Mouse (Mus musculus): Measurements from ENCODE around the gene Art3. TPM values are rescaled to one million over a fixed set of nuclear protein-coding genes. Genes with fewer than 3 reads are reported as not detected.
A peak's percentile ranks its signal among the peaks of the same experiment; 100 is the strongest.
"Not testable (repeated sequence)": the region's sequence is repeated elsewhere in the genome, so short reads cannot be mapped to it uniquely, and the experiment has no call there.

The Art3 gene
- polyA plus RNA-seq, 1 experiment: 0.39 TPM

DNA sequence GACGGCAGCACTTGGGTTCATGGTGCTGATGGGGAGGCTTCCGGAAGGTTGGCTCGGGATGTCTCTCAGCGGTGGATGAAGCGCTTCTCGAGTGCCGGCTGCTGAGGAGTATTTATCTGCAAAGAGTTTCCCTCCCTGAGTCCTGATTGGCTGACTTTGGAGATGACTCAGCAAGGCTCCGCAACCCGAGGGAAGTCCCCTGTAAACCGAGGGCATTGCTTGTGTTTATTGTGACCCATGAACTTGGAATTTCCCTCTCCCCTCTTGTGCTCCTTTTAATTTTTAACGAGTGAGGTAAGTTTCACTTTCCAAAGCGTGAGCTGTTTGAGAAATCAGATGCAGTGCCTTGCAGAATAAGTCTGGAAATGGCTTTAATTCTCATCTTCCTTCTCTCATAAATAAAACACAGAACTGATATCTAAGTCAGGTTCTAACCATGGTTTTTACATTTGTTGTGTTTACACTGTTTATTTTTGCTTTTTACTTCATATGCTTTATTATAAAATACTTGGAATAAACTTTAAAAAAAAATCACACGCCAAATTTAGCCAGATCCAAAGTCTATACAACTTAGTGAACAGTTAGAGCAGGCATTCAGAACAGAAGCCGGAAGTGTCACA, 17.3 kb downstream of the Art3 start, which contains the start of gene Cxcl10:
Gene Cxcl10, minus strand, starts transcription at position 96 of the 620 bp plus-strand sequence.
- peaks cover 5% of the 10 kb centered on the region for H3K27me3 ChIP-seq (ENCODE audit: control insufficient read depth, insufficient read depth, insufficient read length)
- H3ac ChIP-seq (ENCODE audit: control insufficient read depth, insufficient read length, low read depth): no peak within 1 kb of the TSS
- TF ChIP-seq MAX (IDR thresholded peaks at IDR 0.05) (peak; percentile 80), USF1 (IDR thresholded peaks at IDR 0.05; ENCODE audit: low read depth) (no peak), CEBPB (IDR thresholded peaks at IDR 0.05; ENCODE audit: low read depth) (no peak), CTCF (IDR thresholded peaks at IDR 0.05; ENCODE audit: control insufficient read depth, insufficient read depth, insufficient read length) (no peak)
- no peaks in the 10 kb centered on the region for H3K36me3 ChIP-seq (ENCODE audit: control insufficient read depth, insufficient read depth)
- no peaks in the 10 kb centered on the region for H3K79me3 ChIP-seq (ENCODE audit: low read depth)
- H3K4me3 ChIP-seq (ENCODE audit: insufficient read depth, poor library complexity, severe bottlenecking): no peak within 1 kb of the TSS
- no peaks in the 10 kb centered on the region for H3K79me2 ChIP-seq (ENCODE audit: control insufficient read depth, insufficient read depth)

DNA sequence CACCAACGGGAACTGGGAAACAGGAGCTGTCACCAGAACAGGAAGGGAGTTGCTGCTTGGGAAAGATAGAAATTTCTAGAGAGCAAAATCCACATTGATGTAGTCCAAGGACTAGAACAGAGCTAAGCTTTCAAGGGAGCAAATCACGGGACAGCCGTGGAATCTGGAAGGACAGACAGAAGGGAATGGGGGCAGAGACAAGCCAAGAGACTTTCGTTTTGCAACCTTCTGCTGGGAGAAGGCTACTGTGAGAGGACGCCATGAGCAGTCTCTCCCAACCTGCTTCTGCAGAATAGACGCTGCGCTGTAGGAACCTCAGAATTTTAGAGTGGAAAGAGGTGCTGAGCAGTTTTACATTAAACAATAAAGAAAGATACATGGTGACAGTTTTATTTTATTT, 18.1 kb downstream of the Art3 start:
- H3K4me3 ChIP-seq (ENCODE audit: insufficient read depth, poor library complexity, severe bottlenecking): no peak overlapping the region
- H3K27me3 ChIP-seq (ENCODE audit: control insufficient read depth, insufficient read depth, insufficient read length): peaks cover 5% of the 10 kb centered on the region
- H3K36me3 ChIP-seq (ENCODE audit: control insufficient read depth, insufficient read depth): no peaks in the 10 kb centered on the region
- no peaks in the 10 kb centered on the region for H3K79me3 ChIP-seq (ENCODE audit: low read depth)
- TF ChIP-seq CTCF (IDR thresholded peaks at IDR 0.05; ENCODE audit: control insufficient read depth, insufficient read depth, insufficient read length) (no peak), MYOG (IDR thresholded peaks at IDR 0.05; ENCODE audit: control insufficient read depth, extremely low read depth, insufficient read length) (no peak), MAX (IDR thresholded peaks at IDR 0.05) (no peak), MYOD1 (IDR thresholded peaks at IDR 0.05; ENCODE audit: control insufficient read depth, insufficient read length, low read depth) (no peak), USF1 (IDR thresholded peaks at IDR 0.05; ENCODE audit: low read depth) (no peak), FOSL1 (IDR thresholded peaks at IDR 0.05; ENCODE audit: insufficient read depth, low read length, poor library complexity, severe bottlenecking) (no peak), CEBPB (IDR thresholded peaks at IDR 0.05; ENCODE audit: low read depth) (no peak)
- H3ac ChIP-seq (ENCODE audit: control insufficient read depth, insufficient read length, low read depth): no peak overlapping the region
- H3K79me2 ChIP-seq (ENCODE audit: control insufficient read depth, insufficient read depth): no peaks in the 10 kb centered on the region

DNA sequence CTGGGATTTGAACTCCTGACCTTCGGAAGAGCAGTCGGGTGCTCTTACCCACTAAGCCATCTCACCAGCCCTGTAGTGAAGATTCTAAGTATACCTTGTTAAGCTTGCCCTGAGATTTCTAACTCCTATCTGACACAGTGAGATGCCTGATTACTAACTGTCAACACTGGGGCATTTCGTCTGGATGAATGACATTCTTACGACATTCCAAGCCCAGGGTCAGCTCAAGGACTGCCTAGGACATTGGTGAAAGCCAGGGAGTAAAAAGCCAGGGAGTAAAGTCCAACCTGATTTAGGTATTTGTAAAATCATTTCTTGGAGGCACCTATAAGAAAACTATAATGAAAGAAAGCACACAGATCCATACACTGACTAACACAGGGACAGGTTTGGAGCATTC, 21.1 kb downstream of the Art3 start:
- H3K79me2 ChIP-seq (ENCODE audit: control insufficient read depth, insufficient read depth); H3K4me3 ChIP-seq (ENCODE audit: insufficient read depth, poor library complexity, severe bottlenecking); H3K36me3 ChIP-seq (ENCODE audit: control insufficient read depth, insufficient read depth); H3ac ChIP-seq (ENCODE audit: control insufficient read depth, insufficient read length, low read depth); H3K79me3 ChIP-seq (ENCODE audit: low read depth); H3K27me3 ChIP-seq (ENCODE audit: control insufficient read depth, insufficient read depth, insufficient read length): not testable (repeated sequence)

DNA sequence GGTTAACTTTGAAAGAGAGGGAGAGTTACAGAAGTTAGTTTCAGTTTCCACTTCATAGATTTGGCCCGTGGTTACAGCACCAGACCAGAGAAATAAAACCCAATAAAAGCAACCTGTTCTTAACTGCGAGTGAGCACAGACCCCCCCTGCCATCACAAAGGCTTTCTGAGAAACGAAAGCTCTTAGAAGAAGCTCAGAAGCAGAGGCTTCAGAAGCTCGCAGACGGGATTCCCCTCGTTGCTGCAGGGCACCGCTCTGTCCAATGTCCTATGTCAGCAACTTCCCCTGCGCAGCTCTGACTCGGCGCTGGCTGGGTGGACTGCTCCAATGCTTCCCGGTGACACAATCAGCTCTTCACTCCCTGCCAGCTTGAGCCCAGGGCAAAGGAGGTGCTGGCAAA, 21.9 kb downstream of the Art3 start:
- no peak for TF ChIP-seq USF1 (IDR thresholded peaks at IDR 0.05; ENCODE audit: low read depth)
- no peak for TF ChIP-seq CTCF (IDR thresholded peaks at IDR 0.05; ENCODE audit: control insufficient read depth, insufficient read depth, insufficient read length)
- TF ChIP-seq CEBPB (IDR thresholded peaks at IDR 0.05; ENCODE audit: low read depth): no peak
- no peak for TF ChIP-seq MYOD1 (IDR thresholded peaks at IDR 0.05; ENCODE audit: control insufficient read depth, insufficient read length, low read depth)
- no peak for TF ChIP-seq MAX (IDR thresholded peaks at IDR 0.05)
- TF ChIP-seq FOSL1 (IDR thresholded peaks at IDR 0.05; ENCODE audit: insufficient read depth, low read length, poor library complexity, severe bottlenecking): no peak
- no peak for TF ChIP-seq MYOG (IDR thresholded peaks at IDR 0.05; ENCODE audit: control insufficient read depth, extremely low read depth, insufficient read length)
- Histone ChIP-seq H3K36me3 (ENCODE audit: control insufficient read depth, insufficient read depth) (no peaks in the 10 kb centered on the region), H3ac (ENCODE audit: control insufficient read depth, insufficient read length, low read depth) (no peak overlapping the region), H3K4me3 (ENCODE audit: insufficient read depth, poor library complexity, severe bottlenecking) (no peak overlapping the region), H3K79me3 (ENCODE audit: low read depth) (no peaks in the 10 kb centered on the region), H3K27me3 (ENCODE audit: control insufficient read depth, insufficient read depth, insufficient read length) (no peaks in the 10 kb centered on the region), H3K79me2 (ENCODE audit: control insufficient read depth, insufficient read depth) (no peaks in the 10 kb centered on the region)

DNA sequence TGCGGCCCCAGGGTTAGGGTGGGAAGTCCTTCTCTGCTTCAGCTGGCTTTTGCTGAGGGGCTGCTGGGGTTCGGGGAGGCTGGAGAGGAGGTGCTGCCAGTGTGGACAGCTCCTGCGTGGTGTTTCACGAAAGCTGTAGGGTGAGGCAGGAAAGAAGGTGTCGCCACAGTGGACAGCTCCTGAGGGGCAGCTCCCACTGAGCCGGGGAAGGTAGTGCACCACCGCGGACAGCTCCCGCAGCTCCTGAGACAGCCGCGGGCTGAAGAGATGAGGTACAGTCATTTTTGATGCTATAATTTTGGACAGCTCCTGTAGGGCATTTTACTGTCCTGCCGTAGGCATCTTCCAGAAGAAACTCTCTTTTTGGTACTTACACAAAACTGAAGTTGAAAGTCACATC, 26.4 kb downstream of the Art3 start:
- Histone ChIP-seq H3K4me3 (ENCODE audit: insufficient read depth, poor library complexity, severe bottlenecking) (no peak overlapping the region), H3K27me3 (ENCODE audit: control insufficient read depth, insufficient read depth, insufficient read length) (no peaks in the 10 kb centered on the region), H3ac (ENCODE audit: control insufficient read depth, insufficient read length, low read depth) (no peak overlapping the region), H3K79me2 (ENCODE audit: control insufficient read depth, insufficient read depth) (no peaks in the 10 kb centered on the region), H3K79me3 (ENCODE audit: low read depth) (no peaks in the 10 kb centered on the region), H3K36me3 (ENCODE audit: control insufficient read depth, insufficient read depth) (no peaks in the 10 kb centered on the region)
- TF ChIP-seq MYOD1 (IDR thresholded peaks at IDR 0.05; ENCODE audit: control insufficient read depth, insufficient read length, low read depth) (no peak), MAX (IDR thresholded peaks at IDR 0.05) (no peak), CTCF (IDR thresholded peaks at IDR 0.05; ENCODE audit: control insufficient read depth, insufficient read depth, insufficient read length) (no peak), FOSL1 (IDR thresholded peaks at IDR 0.05; ENCODE audit: insufficient read depth, low read length, poor library complexity, severe bottlenecking) (no peak), MYOG (IDR thresholded peaks at IDR 0.05; ENCODE audit: control insufficient read depth, extremely low read depth, insufficient read length) (no peak), CEBPB (IDR thresholded peaks at IDR 0.05; ENCODE audit: low read depth) (no peak), USF1 (IDR thresholded peaks at IDR 0.05; ENCODE audit: low read depth) (no peak)

DNA sequence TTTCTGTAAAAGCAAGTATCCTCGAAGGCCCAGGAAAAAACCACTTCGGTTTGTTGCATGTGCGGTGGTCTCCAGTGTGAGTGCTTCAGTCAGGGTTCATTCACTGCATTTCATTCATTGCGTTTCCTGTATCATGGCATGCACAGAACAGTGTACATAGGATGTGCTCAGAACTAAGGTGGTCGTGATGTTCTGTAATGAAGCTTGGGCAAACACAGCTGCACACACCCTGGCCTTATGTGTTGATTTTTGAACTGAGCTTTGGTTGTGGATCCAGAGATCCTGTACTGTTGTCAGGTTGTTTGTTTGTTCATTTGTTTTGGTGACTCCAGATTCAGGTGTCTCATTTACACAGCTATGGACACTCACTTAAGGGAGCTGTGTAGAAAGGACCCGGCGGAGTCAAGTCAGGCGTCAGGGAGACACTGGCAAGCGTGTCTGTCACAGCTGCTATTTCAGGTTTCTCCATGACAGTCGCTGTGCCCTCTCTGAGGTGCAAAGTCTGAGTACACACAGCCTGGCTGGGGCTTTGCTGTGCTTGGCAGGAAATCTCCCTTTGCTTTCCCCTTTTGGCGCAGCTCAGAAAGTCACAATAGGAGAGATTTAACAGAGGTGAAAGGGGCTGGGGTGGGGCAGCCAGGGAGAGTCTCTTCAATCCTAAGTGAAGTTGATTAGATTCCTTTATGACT, 27.3 kb downstream of the Art3 start:
- no peaks in the 10 kb centered on the region for H3K79me2 ChIP-seq (ENCODE audit: control insufficient read depth, insufficient read depth)

More for the DNA sequence above, 27.3 kb downstream of the Art3 start:
- TF ChIP-seq USF1 (IDR thresholded peaks at IDR 0.05; ENCODE audit: low read depth) (no peak), MAX (IDR thresholded peaks at IDR 0.05) (no peak), MYOD1 (IDR thresholded peaks at IDR 0.05; ENCODE audit: control insufficient read depth, insufficient read length, low read depth) (no peak), CEBPB (IDR thresholded peaks at IDR 0.05; ENCODE audit: low read depth) (no peak), FOSL1 (IDR thresholded peaks at IDR 0.05; ENCODE audit: insufficient read depth, low read length, poor library complexity, severe bottlenecking) (no peak), MYOG (IDR thresholded peaks at IDR 0.05; ENCODE audit: control insufficient read depth, extremely low read depth, insufficient read length) (no peak), CTCF (IDR thresholded peaks at IDR 0.05; ENCODE audit: control insufficient read depth, insufficient read depth, insufficient read length) (no peak)
- no peaks in the 10 kb centered on the region for H3K27me3 ChIP-seq (ENCODE audit: control insufficient read depth, insufficient read depth, insufficient read length)
- H3K36me3 ChIP-seq (ENCODE audit: control insufficient read depth, insufficient read depth): no peaks in the 10 kb centered on the region
- H3ac ChIP-seq (ENCODE audit: control insufficient read depth, insufficient read length, low read depth): no peak overlapping the region
- H3K4me3 ChIP-seq (ENCODE audit: insufficient read depth, poor library complexity, severe bottlenecking): no peak overlapping the region
- H3K79me3 ChIP-seq (ENCODE audit: low read depth): no peaks in the 10 kb centered on the region

Data from C2C12 (cell line).